Mouse (Mus musculus) hindbrain, postnatal 0 days (tissue): ENCODE data around the gene Erv3. TPM values are rescaled to one million over a fixed set of nuclear protein-coding genes. Genes with fewer than 3 reads are reported as not detected.

Experiments
- ATAC-seq: fragments of 200-750 bp; cut with Nextera tagmentation; 2 replicates; pipeline ENCODE4 v1.8.0; 2017; ENCODE audit warnings: mild to moderate bottlenecking, moderate TSS enrichment, moderate library complexity
- DNase-seq: peaks from one replicate; pipeline ENCODE4 v3.0.0-alpha.2; 2015; ENCODE audit warnings: low spot score
- H3K27ac ChIP-seq: fragments of 300-500 bp; sonication (generic); 2 replicates; pipeline ENCODE4 v1.5.1; 2014; ENCODE audit warnings: mild to moderate bottlenecking
- H3K27me3 ChIP-seq: fragments of 300-500 bp; sonication (generic); 2 replicates; pipeline ENCODE4 v1.6.1; 2014; ENCODE audit warnings: low read length, mixed read lengths; ENCODE audit not compliant: insufficient read depth
- H3K36me3 ChIP-seq: fragments of 300-500 bp; sonication (generic); 2 replicates; pipeline ENCODE4 v1.6.1; 2014; ENCODE audit warnings: low read length, mixed read lengths; ENCODE audit not compliant: insufficient read depth
- H3K4me1 ChIP-seq: fragments of 300-500 bp; sonication (generic); 2 replicates; pipeline ENCODE4 v1.6.1; 2014; ENCODE audit warnings: antibody characterized with exemption, low read length, mixed read lengths; ENCODE audit not compliant: insufficient read depth
- H3K4me2 ChIP-seq: fragments of 300-500 bp; sonication (generic); 2 replicates; pipeline ENCODE4 v1.6.1; 2014; ENCODE audit warnings: low read depth, mild to moderate bottlenecking, low read length, moderate library complexity, mixed read lengths
- H3K4me3 ChIP-seq: fragments of 300-500 bp; sonication (generic); 2 replicates; pipeline ENCODE4 v1.5.1; 2014; ENCODE audit warnings: low read length
- H3K9ac ChIP-seq: fragments of 300-500 bp; sonication (generic); replicated peaks from 2 replicates; pipeline ENCODE4 v1.6.1; 2014; ENCODE audit warnings: mild to moderate bottlenecking, low read length, moderate library complexity, mixed read lengths
- H3K9me3 ChIP-seq: fragments of 300-500 bp; sonication (generic); 2 replicates; pipeline ENCODE4 v1.6.1; 2016; ENCODE audit warnings: low read length, mixed read lengths
- CTCF ChIP-seq: IDR thresholded peaks from 2 replicates; pipeline ENCODE4 v1.5.1; 2016; ENCODE audit warnings: antibody characterized with exemption, control low read depth, low read depth
- WGBS: fragments of 180-500 bp; shearing (Covaris S2); extraction: QIAGEN DNeasy Blood & Tissue Kit; methylation state at CpG from one replicate; pipeline ENCODE4 v1.1.7; 2014; 5-methylcytosine and 5-hydroxymethylcytosine counted together
- polyA plus RNA-seq: library from polyadenylated mRNA; unstranded; fragments of >200 nt; fragmentation: Nextera tagmentation; extraction: Ambion mirVana; gene quantifications from 2 replicates; pipeline ENCODE4 v1.2.1, GENCODE M21; 2015
- total RNA-seq: library from RNA; depleted of rRNA; stranded (reverse); fragments of >200 nt; gene quantifications from 2 replicates; pipeline ENCODE4 v1.2.3, GENCODE M21; 2014

The Erv3 gene
- total and polyA plus RNA-seq, 2 experiments from 2014 or later: 0.04 TPM; not detected in 1

DNA sequence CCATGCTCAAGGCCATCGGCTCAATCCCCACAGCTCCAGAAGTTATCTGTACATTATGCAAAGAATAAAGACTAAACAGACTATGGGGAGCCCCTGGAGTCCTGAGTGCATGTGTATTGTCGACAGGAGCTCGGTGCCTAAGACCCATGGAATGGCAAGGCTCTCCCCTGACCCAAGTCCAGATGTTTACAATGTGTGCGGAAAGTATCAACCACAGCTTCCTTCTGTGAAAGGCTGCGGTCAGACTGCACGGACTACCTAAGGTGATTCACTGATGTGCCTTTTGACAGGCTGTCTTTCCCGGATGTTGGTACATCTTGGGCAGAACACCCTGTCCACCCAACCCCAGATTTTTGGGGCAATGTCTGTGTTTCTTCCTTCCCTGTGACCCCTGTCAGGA lies 28.7 kb upstream of the Erv3 start:
- H3K9ac ChIP-seq: no peak overlapping the region
- H3K27me3 ChIP-seq: no peaks in the 10 kb centered on the region
- H3K4me1 ChIP-seq: peaks cover 6% of the 10 kb centered on the region; the same call in 1 of the 2 replicates
- H3K4me3 ChIP-seq: no peak overlapping the region
- no peaks in the 10 kb centered on the region for H3K9me3 ChIP-seq
- TF ChIP-seq CTCF: no peak
- no peak overlapping the region for H3K27ac ChIP-seq
- no peak for DNase-seq
- 76% methylated on average over 7 of the region's 7 CpGs for WGBS
- no peak overlapping the region for H3K4me2 ChIP-seq
- no peaks in the 10 kb centered on the region for H3K36me3 ChIP-seq
- ATAC-seq: no peak

- no peak for ATAC-seq
- H3K4me2 ChIP-seq: no peak overlapping the region
- H3K4me1 ChIP-seq: peaks cover 9% of the 10 kb centered on the region
- H3K9ac ChIP-seq: no peak overlapping the region
- DNase-seq: no peak
- H3K27me3 ChIP-seq: no peaks in the 10 kb centered on the region
- 90% methylated on average over 6 of the region's 6 CpGs for WGBS
- no peak overlapping the region for H3K4me3 ChIP-seq
- TF ChIP-seq CTCF: no peak
- no peaks in the 10 kb centered on the region for H3K36me3 ChIP-seq
- no peak overlapping the region for H3K27ac ChIP-seq
- no peaks in the 10 kb centered on the region for H3K9me3 ChIP-seq
These were observed 27.1 kb upstream of the Erv3 start for GRCm38 (mm10) chr2:131886503-131887160.

DNA sequence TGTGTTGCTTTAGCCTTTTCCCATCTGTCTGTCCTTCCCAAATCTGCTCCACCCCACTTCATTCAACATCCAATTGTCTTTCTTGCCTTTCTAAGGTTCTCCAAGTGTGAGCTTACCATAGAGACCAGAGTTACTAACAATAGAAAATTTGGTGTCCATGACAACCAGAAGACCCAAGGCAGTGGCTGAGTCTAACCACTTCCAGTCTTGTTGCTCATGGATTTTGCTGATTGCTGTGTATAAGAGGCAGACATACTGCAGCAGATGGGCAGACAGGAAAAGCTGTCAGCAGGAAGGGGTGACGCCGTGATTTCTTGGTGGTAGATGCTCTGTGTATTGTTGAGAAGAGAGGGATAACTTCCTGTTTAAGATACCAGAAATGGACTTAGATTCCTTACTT lies 23.6 kb upstream of the Erv3 start:
- no peaks in the 10 kb centered on the region for H3K27me3 ChIP-seq
- H3K27ac ChIP-seq: no peak overlapping the region
- peaks cover 9% of the 10 kb centered on the region for H3K4me1 ChIP-seq
- H3K4me2 ChIP-seq: no peak overlapping the region
- WGBS: 60% methylated on average over 2 of the region's 2 CpGs
- peak; percentile 74; the same call in 1 of the 2 replicates for ATAC-seq
- H3K9ac ChIP-seq: no peak overlapping the region
- no peaks in the 10 kb centered on the region for H3K36me3 ChIP-seq
- no peak for TF ChIP-seq CTCF
- no peaks in the 10 kb centered on the region for H3K9me3 ChIP-seq
- peak; percentile 53 for DNase-seq
- no peak overlapping the region for H3K4me3 ChIP-seq

DNA sequence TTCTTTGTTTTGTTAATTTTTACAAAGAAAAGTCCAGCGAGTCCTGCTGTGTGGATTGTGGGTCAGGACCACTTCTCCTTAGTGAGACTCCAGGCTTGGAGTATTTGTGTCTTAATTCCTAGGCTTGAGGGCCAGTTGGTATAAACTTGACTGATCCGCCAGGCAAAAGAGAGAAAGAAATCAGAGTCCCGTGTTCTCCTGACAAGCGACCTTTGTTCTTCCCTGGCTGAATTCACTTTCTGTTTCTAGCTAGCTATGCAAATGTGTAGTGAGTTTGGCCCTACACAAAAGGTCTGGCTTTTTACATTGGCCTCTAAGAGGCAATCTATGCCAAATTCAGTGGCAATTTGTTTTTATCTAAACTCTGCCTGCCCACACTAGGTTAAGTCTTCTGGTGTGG lies 22.2 kb upstream of the Erv3 start:
- Histone ChIP-seq H3K27me3 (no peaks in the 10 kb centered on the region), H3K4me3 (no peak overlapping the region), H3K36me3 (no peaks in the 10 kb centered on the region), H3K9ac (no peak overlapping the region), H3K9me3 (no peaks in the 10 kb centered on the region), H3K4me2 (no peak overlapping the region), H3K27ac (no peak overlapping the region), H3K4me1 (peaks cover 9% of the 10 kb centered on the region)
- peak; percentile 41 for DNase-seq
- peak; percentile 32; the same call in 1 of the 2 replicates for ATAC-seq
- 53% methylated on average over 4 of the region's 4 CpGs for WGBS
- no peak for TF ChIP-seq CTCF

DNA sequence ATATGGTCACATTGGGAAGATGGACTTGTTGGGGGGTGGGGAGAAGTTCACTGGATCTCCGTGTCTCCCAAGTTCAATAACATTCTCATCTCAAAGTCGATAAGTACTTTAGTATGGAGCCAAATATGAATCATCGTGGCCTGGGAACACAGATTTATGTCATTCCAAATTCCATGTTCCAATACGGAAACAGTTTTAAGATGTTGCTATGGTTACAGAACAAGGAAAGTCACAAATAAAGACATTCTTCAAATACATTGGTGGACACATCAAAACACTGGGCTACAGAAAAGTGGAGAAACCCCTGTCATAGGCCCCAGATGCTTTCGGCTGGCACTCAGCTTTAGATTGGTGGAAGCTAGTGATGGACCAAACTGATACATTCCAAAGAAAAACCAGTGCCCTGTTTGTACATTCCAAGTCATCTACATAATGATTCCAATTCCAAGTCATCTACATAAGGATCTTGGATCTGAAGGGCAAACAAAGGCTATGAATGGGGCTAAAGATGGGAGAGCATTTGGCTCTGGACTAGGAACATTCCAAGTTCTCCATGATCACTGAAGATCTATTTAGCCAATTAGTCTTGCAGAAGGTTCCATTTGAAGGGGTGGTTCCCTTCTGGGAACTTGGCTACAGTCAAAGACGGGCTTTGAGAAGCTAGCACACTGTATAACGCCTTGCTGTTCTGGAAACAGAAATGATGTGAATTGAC lies 17.2 kb upstream of the Erv3 start:
- no peaks in the 10 kb centered on the region for H3K4me1 ChIP-seq
- no peaks in the 10 kb centered on the region for H3K9me3 ChIP-seq
- DNase-seq (no peak), ATAC-seq (no peak)
- TF ChIP-seq CTCF: no peak
- WGBS: 91% methylated on average over 7 of the region's 7 CpGs
- no peak overlapping the region for H3K4me3 ChIP-seq
- no peak overlapping the region for H3K27ac ChIP-seq
- H3K4me2 ChIP-seq: no peak overlapping the region
- no peaks in the 10 kb centered on the region for H3K27me3 ChIP-seq
- H3K9ac ChIP-seq: no peak overlapping the region
- H3K36me3 ChIP-seq: no peaks in the 10 kb centered on the region

DNA sequence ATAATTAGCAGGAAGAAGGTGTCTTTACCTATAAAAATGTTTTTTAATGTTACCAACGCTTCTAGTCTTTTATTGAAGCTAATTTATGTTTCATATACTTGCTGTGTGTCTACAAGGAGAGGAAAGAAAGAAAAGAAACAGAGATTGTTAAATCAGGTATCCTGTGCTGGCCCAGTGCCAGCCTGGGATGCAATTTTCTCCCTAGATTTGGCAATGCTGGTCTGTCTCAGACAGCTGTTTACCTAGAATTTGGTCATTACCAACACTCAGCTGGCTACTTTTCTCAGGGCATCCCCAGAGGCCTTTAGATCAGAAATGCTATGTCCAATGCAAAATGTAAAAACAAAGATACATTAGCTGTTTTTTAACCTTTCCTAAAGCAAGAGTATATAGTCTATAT lies 13.8 kb upstream of the Erv3 start:
- Histone ChIP-seq H3K9ac (no peak overlapping the region), H3K36me3 (no peaks in the 10 kb centered on the region), H3K4me3 (no peak overlapping the region), H3K4me2 (no peak overlapping the region), H3K27ac (no peak overlapping the region), H3K27me3 (no peaks in the 10 kb centered on the region), H3K4me1 (no peaks in the 10 kb centered on the region), H3K9me3 (no peaks in the 10 kb centered on the region)
- WGBS: 77% methylated on average over 1 of the region's 1 CpGs
- DNase-seq (no peak), ATAC-seq (no peak)
- no peak for TF ChIP-seq CTCF

GRCm38 (mm10) chr2:131868983-131869382 lies 9.4 kb upstream of the Erv3 start:
- no peak overlapping the region for H3K9ac ChIP-seq
- no peaks in the 10 kb centered on the region for H3K4me1 ChIP-seq
- no peak overlapping the region for H3K27ac ChIP-seq
- no peaks in the 10 kb centered on the region for H3K36me3 ChIP-seq
- no peaks in the 10 kb centered on the region for H3K9me3 ChIP-seq
- no peak for TF ChIP-seq CTCF
- DNase-seq: no peak
- no peak overlapping the region for H3K4me2 ChIP-seq
- H3K4me3 ChIP-seq: no peak overlapping the region
- H3K27me3 ChIP-seq: no peaks in the 10 kb centered on the region
- WGBS: 92% methylated on average over 5 of the region's 5 CpGs
- no peak for ATAC-seq
